Mouse (Mus musculus) erythroblast, embryonic 14.5 days (primary cell): Measurements from ENCODE around the gene Tram2. TPM values are rescaled to one million over a fixed set of nuclear protein-coding genes. Genes with fewer than 3 reads are reported as not detected.

Experiments used
- H3K27me3 ChIP-seq: 2 replicates; pipeline ENCODE4 v1.6.1; 2012; ENCODE audit warnings: inconsistent platforms; ENCODE audit not compliant: control insufficient read depth
- H3K36me3 ChIP-seq: 2 replicates; pipeline ENCODE4 v1.6.1; 2012; ENCODE audit warnings: mild to moderate bottlenecking, inconsistent platforms; ENCODE audit not compliant: control insufficient read depth
- H3K4me1 ChIP-seq: 2 replicates; pipeline ENCODE4 v1.6.1; 2012; ENCODE audit warnings: inconsistent platforms; ENCODE audit not compliant: control insufficient read depth
- H3K4me3 ChIP-seq: replicated peaks from 2 replicates; pipeline ENCODE3; 2012; ENCODE audit warnings: moderate library complexity, mild to moderate bottlenecking, inconsistent platforms
- H3K9me3 ChIP-seq: 2 replicates; pipeline ENCODE4 v1.6.1; 2012; ENCODE audit warnings: low read length, inconsistent platforms, mixed read lengths; ENCODE audit not compliant: control insufficient read depth
- GATA1 ChIP-seq: IDR thresholded peaks from 2 replicates; pipeline ENCODE4 v1.6.1; 2012; ENCODE audit warnings: low read length, inconsistent platforms, mixed read lengths
- TAL1 ChIP-seq: IDR thresholded peaks from 3 replicates; pipeline ENCODE4 v1.6.1; 2012; ENCODE audit warnings: low read length, inconsistent platforms, mixed read lengths
- polyA plus RNA-seq: library from polyadenylated mRNA; stranded (reverse); fragments of >175 nt; gene quantifications from 2 replicates; pipeline ENCODE4 v1.2.3, GENCODE M21; 2012

Gene Tram2
- polyA plus RNA-seq, 1 experiment = not detected

DNA sequence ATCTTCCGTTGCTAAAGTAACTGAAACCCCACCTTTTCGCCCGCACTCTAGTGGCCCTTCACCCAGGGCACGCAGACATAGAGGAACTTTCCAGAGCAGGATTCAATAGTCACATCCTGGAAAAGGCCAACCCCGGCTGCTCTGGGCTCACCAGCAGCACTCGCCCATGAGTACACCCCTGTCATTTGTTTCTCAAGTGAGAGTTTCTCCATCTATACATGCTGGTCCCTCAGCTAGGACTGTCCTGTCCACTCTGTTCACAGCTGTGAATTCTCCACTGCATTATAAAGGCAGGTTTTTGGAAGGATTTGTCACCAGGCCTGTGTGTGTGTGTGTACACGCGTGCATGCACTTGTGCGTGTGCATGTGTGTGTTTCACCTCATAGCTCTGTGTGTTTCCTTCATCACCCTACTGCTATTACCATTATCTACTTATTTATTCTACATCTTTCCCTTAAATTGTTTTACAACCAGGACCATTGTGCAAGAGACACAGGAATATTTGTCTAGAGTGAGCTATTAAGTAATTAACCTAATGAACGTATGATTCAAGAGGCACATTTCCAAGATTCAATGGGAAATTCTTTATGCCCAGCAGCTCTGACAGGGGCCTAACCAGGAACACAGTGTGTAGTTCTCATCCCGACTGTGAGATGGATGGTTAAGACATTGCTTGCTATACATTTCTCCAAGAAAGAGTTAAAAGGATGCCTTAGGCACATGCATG is 45.8 kb downstream of the Tram2 start:
- Histone ChIP-seq H3K4me3 (no peak overlapping the region), H3K27me3 (no peaks in the 10 kb centered on the region), H3K4me1 (no peaks in the 10 kb centered on the region), H3K9me3 (no peaks in the 10 kb centered on the region), H3K36me3 (no peaks in the 10 kb centered on the region)
- TF ChIP-seq GATA1 = no peak
- no peak for TF ChIP-seq TAL1

DNA sequence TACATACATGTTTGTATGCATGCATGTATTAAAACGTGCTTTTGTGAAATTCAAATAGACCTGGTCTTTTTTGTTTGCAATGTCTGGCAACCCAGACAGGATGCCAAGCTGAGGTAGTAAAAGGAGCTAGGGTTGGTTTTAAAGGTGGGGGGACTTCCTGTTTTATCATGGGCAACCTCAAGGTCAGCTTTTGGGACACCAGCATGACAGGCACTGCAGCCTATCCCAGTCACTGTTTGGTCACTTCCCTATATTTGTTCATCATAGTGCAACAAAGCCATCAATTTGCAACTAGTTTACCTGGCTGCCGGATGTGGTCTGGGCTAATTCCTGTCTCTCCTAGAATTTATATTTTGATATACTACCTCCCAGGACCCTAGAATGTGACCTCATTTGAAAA is 47.4 kb downstream of the Tram2 start:
- H3K9me3 ChIP-seq = no peaks in the 10 kb centered on the region
- TF ChIP-seq GATA1 (no peak), TAL1 (no peak)
- H3K4me1 ChIP-seq = no peaks in the 10 kb centered on the region
- no peaks in the 10 kb centered on the region for H3K36me3 ChIP-seq
- no peak overlapping the region for H3K4me3 ChIP-seq
- no peaks in the 10 kb centered on the region for H3K27me3 ChIP-seq

DNA sequence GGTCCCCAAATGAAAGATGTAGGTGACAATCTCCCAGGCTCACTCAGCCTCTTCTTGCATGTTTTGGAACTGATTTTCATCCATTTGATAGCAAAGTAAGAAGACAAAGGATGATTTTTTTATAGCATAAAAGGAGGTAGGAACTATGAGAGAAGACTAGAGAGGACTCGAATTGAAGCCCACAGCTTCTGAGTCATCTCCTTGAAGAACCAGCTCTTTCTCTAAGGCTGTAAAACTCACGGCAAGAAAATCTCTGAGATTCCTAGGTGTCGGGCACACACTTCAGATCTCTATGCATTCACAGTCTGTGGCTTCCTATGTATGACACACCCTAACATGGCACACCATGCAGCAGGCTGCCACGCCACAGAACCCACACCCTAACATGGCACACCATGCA is 50.0 kb downstream of the Tram2 start:
- Histone ChIP-seq H3K27me3 (no peaks in the 10 kb centered on the region), H3K9me3 (peaks cover 3% of the 10 kb centered on the region; the same call in 1 of the 2 replicates), H3K36me3 (0 out of 2 replicates have a peak, but pooled peaks cover 2% of the 10 kb centered on the region), H3K4me3 (no peak overlapping the region), H3K4me1 (no peaks in the 10 kb centered on the region)
- TF ChIP-seq TAL1 (no peak), GATA1 (no peak)

DNA sequence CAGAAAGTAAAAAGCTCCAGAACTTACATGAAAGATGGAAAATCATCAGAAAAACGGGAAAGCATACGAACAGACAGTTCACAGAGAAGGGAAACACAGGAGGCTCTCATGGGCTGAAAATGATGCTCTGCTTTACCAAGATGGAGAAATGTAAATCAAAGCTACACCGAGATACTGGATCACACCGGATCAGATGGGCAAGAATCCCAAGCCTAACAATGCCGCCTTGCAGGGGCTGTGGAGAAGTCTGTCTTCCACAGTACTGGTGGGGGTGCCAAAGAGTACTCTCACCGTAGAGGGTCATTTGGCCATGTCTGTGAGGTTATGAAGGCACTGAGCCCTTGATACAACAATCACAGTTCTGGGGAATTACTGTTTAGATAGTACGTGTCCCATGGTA is 52.5 kb downstream of the Tram2 start:
- 0 out of 2 replicates have a peak, but pooled peaks cover 2% of the 10 kb centered on the region for H3K36me3 ChIP-seq
- H3K27me3 ChIP-seq = no peaks in the 10 kb centered on the region
- no peak overlapping the region for H3K4me3 ChIP-seq
- H3K9me3 ChIP-seq = peaks cover 3% of the 10 kb centered on the region; the same call in 1 of the 2 replicates
- no peaks in the 10 kb centered on the region for H3K4me1 ChIP-seq
- no peak for TF ChIP-seq GATA1
- no peak for TF ChIP-seq TAL1

DNA sequence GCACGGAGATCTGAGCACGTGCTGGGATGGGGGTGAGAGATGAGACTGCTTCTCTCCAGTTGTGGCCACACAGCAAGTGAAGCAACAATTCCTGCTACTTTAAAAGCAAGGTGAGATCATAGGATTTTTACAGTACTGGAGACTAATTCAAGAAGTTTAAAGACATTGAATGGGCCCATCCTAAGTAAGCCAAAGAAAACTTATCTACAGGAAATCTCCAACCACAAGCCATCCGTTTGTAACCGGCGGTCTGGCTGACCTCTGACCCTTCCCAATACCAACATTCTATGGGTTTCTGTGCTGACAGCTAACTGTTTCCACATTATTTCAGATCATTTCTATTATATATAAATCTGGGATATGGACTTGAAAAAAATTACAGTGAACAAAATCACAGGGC is 53.8 kb downstream of the Tram2 start:
- peaks cover 3% of the 10 kb centered on the region; the same call in 1 of the 2 replicates for H3K9me3 ChIP-seq
- 0 out of 2 replicates have a peak, but pooled peaks cover 2% of the 10 kb centered on the region for H3K36me3 ChIP-seq
- no peaks in the 10 kb centered on the region for H3K27me3 ChIP-seq
- no peak overlapping the region for H3K4me3 ChIP-seq
- TF ChIP-seq TAL1 = no peak
- TF ChIP-seq GATA1 = no peak
- H3K4me1 ChIP-seq = no peaks in the 10 kb centered on the region

DNA sequence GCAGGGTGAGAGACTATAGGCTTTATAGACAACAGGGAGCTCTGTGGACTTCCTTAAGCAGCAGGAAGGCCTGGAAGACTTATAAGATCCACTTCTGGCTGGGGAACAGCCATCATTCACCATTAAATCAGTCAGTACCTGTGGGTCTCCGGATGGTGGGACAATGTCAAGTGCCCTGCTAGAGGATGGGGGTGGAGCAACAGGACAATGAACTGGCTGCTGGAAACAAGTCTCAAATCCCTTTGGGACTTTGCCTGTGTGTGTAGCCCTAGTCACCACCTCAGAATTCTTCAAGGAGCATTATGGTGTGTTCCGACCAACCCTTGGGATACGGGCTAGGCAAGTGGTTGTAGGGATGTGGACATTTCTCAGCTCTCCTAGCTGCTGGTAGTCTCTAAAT is 55.9 kb downstream of the Tram2 start:
- H3K9me3 ChIP-seq = peaks cover 3% of the 10 kb centered on the region; the same call in 1 of the 2 replicates
- TF ChIP-seq GATA1 (no peak), TAL1 (no peak)
- no peaks in the 10 kb centered on the region for H3K4me1 ChIP-seq
- H3K27me3 ChIP-seq = no peaks in the 10 kb centered on the region
- 0 out of 2 replicates have a peak, but pooled peaks cover 2% of the 10 kb centered on the region for H3K36me3 ChIP-seq
- no peak overlapping the region for H3K4me3 ChIP-seq

DNA sequence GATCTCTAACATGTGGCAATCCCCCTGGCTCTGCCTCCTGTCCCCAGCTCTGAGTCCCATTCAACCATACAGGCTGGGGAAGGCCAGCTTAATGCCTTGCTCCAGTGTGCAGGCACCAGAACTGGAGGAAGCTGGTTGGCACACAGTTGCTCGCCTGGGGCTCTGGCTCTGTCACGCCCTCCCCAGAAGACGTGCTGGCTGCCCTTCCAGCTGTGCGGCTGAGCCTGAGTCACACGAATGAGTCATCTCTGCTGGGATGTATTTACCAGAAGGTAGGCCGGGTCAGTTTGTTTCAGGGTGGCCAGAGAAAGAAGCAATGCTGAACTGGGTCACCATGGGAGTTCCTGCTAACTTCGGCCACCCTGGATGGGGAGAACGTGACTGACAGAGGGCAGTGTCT is 64.6 kb downstream of the Tram2 start:
- H3K36me3 ChIP-seq = no peaks in the 10 kb centered on the region; the same call in 1 of the 2 replicates
- no peak overlapping the region for H3K4me3 ChIP-seq
- H3K27me3 ChIP-seq = no peaks in the 10 kb centered on the region
- H3K4me1 ChIP-seq = no peaks in the 10 kb centered on the region
- TF ChIP-seq GATA1 (no peak), TAL1 (no peak)
- H3K9me3 ChIP-seq = no peaks in the 10 kb centered on the region

DNA sequence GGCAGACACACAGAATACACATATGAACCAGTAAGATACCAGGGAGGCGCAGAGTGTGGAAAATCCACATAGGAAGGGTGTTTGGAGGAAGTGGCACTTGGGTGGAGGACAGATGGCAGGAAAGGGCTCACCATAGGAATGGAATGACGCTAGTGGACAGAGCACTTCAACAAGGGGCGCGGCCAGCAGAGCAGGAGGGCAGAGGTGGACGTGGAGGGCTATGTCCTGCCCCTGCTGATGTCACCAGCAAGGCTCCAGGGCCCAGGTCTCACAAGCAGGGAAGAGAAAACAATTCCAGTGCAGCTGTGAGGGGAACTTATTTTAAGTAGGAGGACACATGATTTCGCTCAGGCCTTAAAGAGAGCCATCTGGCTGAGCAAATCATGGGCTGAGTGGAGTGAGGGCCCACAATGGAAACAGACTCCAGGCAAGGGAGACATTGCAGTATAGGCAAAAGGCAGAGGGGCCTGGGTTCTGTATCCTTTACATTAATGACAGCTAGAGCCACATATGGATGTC is 68.7 kb downstream of the Tram2 start:
- H3K4me3 ChIP-seq = no peak overlapping the region
- no peak for TF ChIP-seq TAL1
- TF ChIP-seq GATA1 = no peak
- no peaks in the 10 kb centered on the region for H3K9me3 ChIP-seq
- no peaks in the 10 kb centered on the region; the same call in 1 of the 2 replicates for H3K36me3 ChIP-seq
- H3K27me3 ChIP-seq = no peaks in the 10 kb centered on the region
- H3K4me1 ChIP-seq = no peaks in the 10 kb centered on the region

DNA sequence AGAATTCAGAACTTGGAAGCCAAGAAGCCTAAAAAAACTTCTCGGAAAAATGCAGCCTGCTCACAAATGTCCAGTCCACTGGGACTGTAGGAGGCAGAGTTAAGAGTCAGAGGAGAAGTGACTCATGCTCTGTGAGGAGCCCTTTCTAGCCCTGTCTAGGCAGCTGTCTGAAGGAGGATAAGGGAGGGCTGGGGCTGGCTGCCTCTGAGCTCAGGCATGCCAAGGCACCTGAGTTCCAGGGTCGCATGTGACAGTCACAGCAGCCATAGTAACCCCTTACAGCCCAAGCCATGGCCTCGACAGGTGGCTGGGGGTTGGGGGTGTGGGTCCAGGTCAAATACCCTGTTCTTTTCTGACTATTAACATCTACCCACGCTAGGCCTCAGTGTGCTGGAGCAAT is 70.1 kb downstream of the Tram2 start:
- H3K27me3 ChIP-seq = no peaks in the 10 kb centered on the region
- H3K36me3 ChIP-seq = no peaks in the 10 kb centered on the region; the same call in 1 of the 2 replicates
- no peaks in the 10 kb centered on the region for H3K4me1 ChIP-seq
- H3K4me3 ChIP-seq = no peak overlapping the region
- TF ChIP-seq TAL1 (no peak), GATA1 (no peak)
- H3K9me3 ChIP-seq = no peaks in the 10 kb centered on the region
